Mouse (Mus musculus): ENCODE results near the gene Gtf3a.

Gtf3a gene

DNA sequence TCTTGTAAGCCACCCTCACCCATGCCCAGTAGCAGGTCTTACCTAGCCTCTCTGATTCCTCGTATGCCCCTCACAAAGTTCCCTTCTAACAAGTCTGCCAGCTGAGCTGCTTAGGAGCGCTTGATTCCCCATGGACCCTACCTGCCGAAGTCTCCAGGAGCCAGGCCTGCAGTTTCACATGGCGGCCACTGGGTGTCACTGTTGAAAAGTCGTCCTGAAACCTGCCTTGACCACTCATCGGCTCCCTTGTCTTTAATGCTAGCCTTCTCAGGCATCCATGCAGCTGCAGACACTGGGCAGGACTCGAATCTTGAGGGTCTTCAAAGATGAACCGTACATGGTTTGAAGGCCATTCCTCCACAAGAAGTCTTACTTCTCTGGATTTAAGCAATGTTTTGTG is 34.8 kb downstream of the Gtf3a start:
- peak; percentile 83 for DNase-seq (ENCODE audit: low read depth)

DNA sequence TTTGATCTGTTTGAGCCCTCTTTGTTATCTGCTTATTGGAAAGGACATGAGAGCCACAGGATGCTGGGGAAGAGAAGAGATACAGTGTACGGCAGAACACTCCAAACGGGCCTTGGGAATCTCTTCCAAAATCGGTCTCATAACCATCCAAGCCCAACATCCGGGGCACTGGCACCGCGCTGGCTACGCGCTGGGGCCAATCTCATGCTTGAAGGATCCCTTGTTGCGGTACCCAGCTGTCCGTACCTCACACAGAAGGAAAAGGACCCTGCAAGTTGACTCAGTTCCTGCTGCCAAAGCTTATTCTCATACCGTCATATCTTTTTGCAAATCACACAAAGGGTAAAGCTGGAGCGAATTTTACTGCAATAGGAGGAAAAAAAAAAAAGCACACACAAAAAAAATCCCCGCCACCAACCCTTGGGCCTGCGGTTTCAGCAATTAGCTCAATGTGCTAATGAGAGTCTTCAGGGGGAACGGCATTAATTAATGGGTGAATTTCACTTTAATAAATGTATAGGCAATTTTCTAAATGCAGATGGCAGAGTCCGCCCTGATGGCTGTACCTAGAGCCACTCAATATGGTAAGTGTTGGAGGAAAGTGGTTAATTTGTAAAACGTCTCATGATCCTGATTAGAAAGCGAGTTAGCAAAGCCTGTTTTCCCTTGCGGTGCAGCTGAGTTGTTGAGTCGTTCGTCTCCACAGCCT is 37.4 kb downstream of the Gtf3a start:
- DNase-seq (ENCODE audit: low read depth), result no peak

DNA sequence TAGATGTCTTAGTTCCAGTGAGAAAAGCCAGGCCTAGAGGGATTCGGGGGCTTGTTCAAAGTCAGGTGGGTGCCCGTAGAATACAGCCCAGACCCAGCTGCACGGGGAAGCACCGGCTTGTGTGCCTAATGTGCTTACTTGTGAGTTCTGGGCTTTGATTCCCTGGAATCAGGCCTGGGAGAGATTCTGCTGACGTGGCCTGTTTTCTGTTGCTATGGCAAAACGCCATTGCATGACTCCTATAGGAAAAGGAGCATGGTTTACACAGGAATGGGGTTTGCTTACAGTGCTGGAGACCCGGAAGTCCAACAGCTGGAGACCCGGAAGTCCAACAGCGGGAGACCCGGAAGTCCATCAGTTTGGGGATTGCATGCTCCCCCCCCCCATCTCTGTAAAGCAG is 39.1 kb downstream of the Gtf3a start:
- peak; percentile 62 for DNase-seq (ENCODE audit: low read depth)

DNA sequence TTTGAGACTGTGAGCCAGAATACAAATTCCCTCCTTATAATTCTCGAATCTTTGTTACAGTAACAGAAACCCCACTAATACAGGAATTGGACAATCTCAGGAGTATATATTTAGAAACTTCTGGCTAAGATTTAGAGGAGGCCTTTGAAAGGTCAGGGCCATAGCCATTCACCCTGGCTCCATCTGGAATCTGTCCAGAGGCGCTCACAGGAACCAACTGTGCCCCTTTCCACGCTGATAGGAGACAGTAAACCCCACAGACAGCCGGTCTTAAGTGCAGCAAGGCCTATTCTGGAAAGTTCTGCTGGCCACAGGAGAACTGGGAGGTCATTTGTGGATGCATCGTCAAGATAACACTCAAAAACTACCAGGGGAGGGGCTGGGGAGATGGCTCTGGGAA is 40.6 kb downstream of the Gtf3a start:
- no peak for DNase-seq (ENCODE audit: low read depth)

DNA sequence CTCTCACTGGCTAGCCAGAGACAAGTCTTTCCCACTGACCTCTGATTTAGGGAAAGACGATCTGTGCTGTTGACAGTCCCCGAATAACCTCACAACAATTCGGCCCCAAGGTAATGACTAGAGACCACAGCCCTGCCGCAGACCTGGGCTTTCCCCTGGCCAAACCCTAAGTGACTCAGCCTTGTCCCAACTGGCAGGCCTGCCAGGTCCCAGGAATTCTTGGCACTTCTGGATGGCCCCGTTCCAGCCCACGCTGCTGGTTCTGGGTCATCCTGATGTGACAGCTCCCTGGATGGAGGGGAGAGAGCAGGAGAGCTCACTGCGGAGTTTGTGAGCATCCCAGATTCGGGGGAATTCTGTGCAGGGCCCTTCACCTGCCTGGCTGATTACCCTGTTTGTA is 45.1 kb downstream of the Gtf3a start:
- DNase-seq (ENCODE audit: low read depth), result peak; percentile 73

DNA sequence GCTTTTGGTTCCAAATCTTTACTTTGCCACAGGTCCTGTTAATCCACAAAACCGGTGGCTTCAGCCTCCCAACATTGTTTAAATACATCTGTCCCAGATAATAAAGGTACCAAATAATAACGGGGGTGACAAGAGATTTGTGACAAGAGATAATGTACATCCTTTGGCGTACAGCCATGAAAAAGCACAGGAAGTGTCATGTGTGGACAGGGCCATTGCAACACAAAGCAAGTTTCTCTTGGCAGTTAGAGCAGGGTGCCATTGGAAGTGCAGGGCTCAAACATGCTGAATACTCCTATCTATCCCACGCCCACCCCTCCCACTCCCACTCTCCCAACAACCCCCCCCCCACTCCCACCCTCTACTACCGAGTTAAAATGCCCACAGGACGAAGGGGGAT is 46.5 kb downstream of the Gtf3a start:
- DNase-seq (ENCODE audit: low read depth), result no peak

DNA sequence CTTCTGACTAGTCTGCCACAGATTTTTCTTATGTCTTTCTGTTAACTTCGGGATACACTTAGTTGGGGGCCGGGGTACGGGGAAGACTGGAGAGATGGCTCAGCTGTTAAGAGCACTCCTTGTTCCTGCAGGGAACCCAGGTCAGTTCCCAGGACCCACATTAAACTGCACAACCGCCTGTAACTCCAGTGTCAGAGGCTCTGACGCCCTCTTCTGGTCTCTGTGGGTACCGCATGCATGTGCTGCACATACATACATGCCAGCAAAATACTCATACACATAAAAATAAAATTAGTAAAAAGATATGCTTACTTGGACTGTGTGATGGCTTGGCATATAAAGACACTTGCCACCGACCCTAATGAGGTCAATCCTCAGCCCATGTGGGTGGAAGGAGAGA is 48.4 kb downstream of the Gtf3a start:
- no peak for DNase-seq (ENCODE audit: low read depth)

DNA sequence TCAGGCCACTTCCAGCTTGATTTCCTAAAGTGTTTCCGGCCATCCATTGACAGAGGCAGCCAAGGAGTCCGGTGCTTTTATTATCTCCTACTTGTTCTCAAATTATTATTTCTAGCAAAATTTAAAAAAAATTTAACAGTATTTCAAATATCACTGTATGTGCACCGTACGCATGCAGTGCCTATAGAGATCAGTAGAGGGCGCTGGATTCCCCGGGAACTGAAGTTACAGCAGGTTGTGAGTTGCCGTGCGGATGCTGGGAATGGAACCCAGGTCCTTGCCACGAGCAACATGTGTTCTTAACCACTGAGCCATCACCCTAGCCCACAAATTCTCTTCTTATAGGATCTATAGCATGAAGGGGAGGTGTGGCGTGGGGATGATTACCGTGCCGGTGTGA is 50.3 kb downstream of the Gtf3a start:
- no peak for DNase-seq (ENCODE audit: low read depth)

DNA sequence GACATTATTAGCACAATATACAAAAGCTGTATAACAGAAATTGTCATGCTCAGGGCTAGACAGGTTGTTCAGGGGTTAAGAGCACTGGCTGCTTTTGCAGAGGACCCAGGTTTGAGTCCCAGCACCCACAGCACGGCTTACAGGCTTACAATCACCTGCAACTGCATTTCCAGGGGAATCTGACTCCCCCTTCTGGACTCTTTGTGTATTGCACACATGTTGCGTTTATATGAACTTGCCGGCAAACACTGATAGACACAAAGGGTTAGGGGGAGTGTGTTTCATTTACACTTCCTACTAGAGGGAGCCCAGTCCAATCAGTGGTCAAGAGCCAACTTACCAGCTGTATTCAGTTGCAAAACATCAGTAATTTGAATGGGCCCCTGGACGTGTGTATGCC is 52.9 kb downstream of the Gtf3a start:
- DNase-seq (ENCODE audit: low read depth), result no peak

DNA sequence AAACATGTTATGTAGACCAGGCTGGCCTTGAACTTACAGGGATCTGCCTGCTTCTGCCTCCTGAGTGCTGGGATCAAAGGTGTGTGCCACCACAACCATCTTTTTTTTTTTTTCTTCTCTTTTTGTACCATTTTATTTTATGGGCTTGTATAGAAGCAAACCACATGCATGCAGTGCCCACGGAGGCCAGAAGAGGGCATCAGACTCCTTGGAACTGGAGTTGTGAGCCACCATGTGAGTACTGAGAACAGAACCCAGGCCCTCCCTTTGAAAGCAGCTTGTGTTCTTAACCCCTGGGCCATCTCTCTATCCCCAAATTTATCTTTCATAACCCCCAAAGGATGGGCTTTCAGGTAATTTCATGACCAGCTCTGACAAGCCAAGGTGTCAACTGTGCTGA is 54.8 kb downstream of the Gtf3a start:
- DNase-seq (ENCODE audit: low read depth), result no peak
